In the genomic region with DNA sequence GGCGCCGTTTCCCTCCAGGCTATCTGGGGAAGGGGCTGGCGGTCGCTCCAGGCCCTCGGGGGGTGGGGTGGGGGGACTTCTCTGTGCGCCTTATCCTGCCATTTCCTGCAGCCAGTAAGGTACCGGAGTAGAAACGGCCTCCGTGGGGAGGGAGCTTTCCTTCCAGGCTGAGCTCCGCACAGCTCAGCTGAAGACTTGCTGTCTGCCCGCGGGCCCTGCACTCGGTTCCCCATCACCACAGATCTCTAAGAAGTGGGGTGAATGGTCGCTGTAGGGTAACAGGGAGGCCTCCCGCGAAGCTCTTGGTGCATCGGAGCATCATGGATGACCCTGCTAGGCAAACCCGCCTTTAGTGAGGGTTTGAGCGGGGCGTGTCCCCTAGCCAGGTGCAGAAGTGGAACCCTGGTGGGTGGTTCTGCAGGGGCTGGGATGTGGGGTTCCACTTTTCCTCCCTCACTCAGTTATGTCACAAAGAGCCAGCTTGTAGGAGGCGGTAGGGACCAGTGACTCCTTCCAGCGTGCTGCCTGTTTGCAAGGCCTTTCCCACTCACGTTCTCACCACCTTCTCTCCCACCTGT, we compare ENCODE assay signal across 8 mouse cellular contexts. TPM values are rescaled to one million over a fixed set of nuclear protein-coding genes. Genes with fewer than 3 reads are reported as not detected.
DNase-seq lines count a peak whose midpoint lies in the region; ATAC-seq and TF ChIP-seq lines count a peak whose summit lies in the region.

No protein-coding gene starts in this region.

- H3K36me3 ChIP-seq in kidney, postnatal 0 days (ENCODE audit: insufficient read depth, low read length), result no peaks in the 10 kb centered on the region
- no peaks in the 10 kb centered on the region for H3K36me3 ChIP-seq in hindbrain, embryonic 10.5 days
- H3K36me3 ChIP-seq in midbrain, embryonic 12.5 days, result no peaks in the 10 kb centered on the region

- peaks cover 30% of the 10 kb centered on the region for H3K4me1 ChIP-seq in kidney, postnatal 0 days (replicated peaks; ENCODE audit: insufficient read depth, low read length)
- H3K4me1 ChIP-seq in bone marrow, adult 2 months (ENCODE audit: control insufficient read depth, insufficient read depth, low read length), result peaks cover 3% of the 10 kb centered on the region; the same call in 1 of the 2 replicates
- H3K4me1 ChIP-seq in hindbrain, embryonic 10.5 days (replicated peaks), result peaks cover 75% of the 10 kb centered on the region
- H3K4me1 ChIP-seq in midbrain, embryonic 12.5 days, result peaks cover 57% of the 10 kb centered on the region

- H3K9me3 ChIP-seq in kidney, postnatal 0 days (replicated peaks; ENCODE audit: low read length), result no peaks in the 10 kb centered on the region
- no peaks in the 10 kb centered on the region for H3K9me3 ChIP-seq in hindbrain, embryonic 10.5 days
- H3K9me3 ChIP-seq in midbrain, embryonic 12.5 days, result no peaks in the 10 kb centered on the region

- H3K9ac ChIP-seq in kidney, postnatal 0 days (ENCODE audit: low read depth, low read length), result peak overlapping the region; percentile 59; the same call in 1 of the 2 replicates
- peak overlapping the region; percentile 62 for H3K9ac ChIP-seq in midbrain, embryonic 12.5 days (replicated peaks)

- H3K27me3 ChIP-seq in kidney, postnatal 0 days (ENCODE audit: insufficient read depth, low read length), result 0 out of 2 replicates have a peak, but pooled peaks cover 5% of the 10 kb centered on the region
- H3K27me3 ChIP-seq in hindbrain, embryonic 10.5 days (ENCODE audit: insufficient read depth, poor library complexity, severe bottlenecking), result peaks cover 57% of the 10 kb centered on the region
- H3K27me3 ChIP-seq in midbrain, embryonic 12.5 days, result peaks cover 42% of the 10 kb centered on the region

- peak overlapping the region; percentile 89 for H3K4me2 ChIP-seq in kidney, postnatal 0 days (ENCODE audit: low read length)
- peak overlapping the region; percentile 99 for H3K4me2 ChIP-seq in midbrain, embryonic 12.5 days (replicated peaks)

- TF ChIP-seq CTCF in kidney, postnatal 0 days (IDR thresholded peaks at IDR 0.05; ENCODE audit: low read depth), result no peak
- TF ChIP-seq CTCF in bone marrow, adult 2 months (IDR thresholded peaks at IDR 0.05; ENCODE audit: control insufficient read depth, insufficient read depth, low read length), result no peak

- WGBS in kidney, postnatal 0 days, result 12% methylated on average over 23 of the region's 23 CpGs
- WGBS in bone marrow, adult 2 months, result 11% methylated on average over 23 of the region's 23 CpGs
- 9% methylated on average over 23 of the region's 23 CpGs for WGBS in hindbrain, embryonic 10.5 days
- 10% methylated on average over 23 of the region's 23 CpGs for WGBS in midbrain, embryonic 12.5 days

- no peak for TF ChIP-seq POLR2A in bone marrow, adult 2 months (IDR thresholded peaks at IDR 0.05; ENCODE audit: borderline replicate concordance, control insufficient read depth, low read depth, low read length)

- peak; percentile 6 for DNase-seq in kidney, postnatal 0 days (ENCODE audit: low spot score)
- DNase-seq in kidney, postnatal 10 days, result no peak
- peak; percentile 36 for DNase-seq in hindbrain, embryonic 10.5 days (ENCODE audit: low spot score)
- no peak for DNase-seq in yolk sac, embryonic 10.5 days (ENCODE audit: low spot score)
- DNase-seq in cerebellum, postnatal 14 days, result no peak

- no peak for ATAC-seq in kidney, postnatal 0 days (replicated peaks; ENCODE audit: low FRiP score, low read depth)
- no peak for ATAC-seq in midbrain, embryonic 12.5 days (ENCODE audit: low FRiP score, low read depth)
- ATAC-seq in inflammation-experienced regulatory T-cells, adult 6 months, result no peak

- H3K4me3 ChIP-seq in kidney, postnatal 0 days (replicated peaks; ENCODE audit: low read depth, low read length), result peak overlapping the region; percentile 57
- peak overlapping the region; percentile 62 for H3K4me3 ChIP-seq in bone marrow, adult 2 months (replicated peaks; ENCODE audit: control insufficient read depth, low read depth, low read length)
- peak overlapping the region; percentile 70 for H3K4me3 ChIP-seq in hindbrain, embryonic 10.5 days
- H3K4me3 ChIP-seq in midbrain, embryonic 12.5 days, result peak overlapping the region; percentile 60

- no peak overlapping the region for H3K27ac ChIP-seq in kidney, postnatal 0 days
- peak overlapping the region; percentile 73 for H3K27ac ChIP-seq in bone marrow, adult 2 months (ENCODE audit: control insufficient read depth, insufficient read depth, low read depth, low read length, poor library complexity)
- peak overlapping the region; percentile 82 for H3K27ac ChIP-seq in hindbrain, embryonic 10.5 days
- 0 out of 2 replicates have a peak overlapping the region, but pooled peaks have one; percentile 12 for H3K27ac ChIP-seq in midbrain, embryonic 12.5 days (replicated peaks)

RNA-seq across cellular contexts. Expression of gene Ppp1r16b, which starts 3.3 kb away (rescaled TPM):
- 10.1 TPM in 2 replicates for polyA plus RNA-seq in kidney, postnatal 0 days (2015; fragmentation: Nextera tagmentation; extraction: Ambion mirVana)
- 3.8 and 5.3 TPM in 2 replicates for polyA plus RNA-seq in bone marrow, adult 2 months (2011; ENCODE audit: insufficient read depth, insufficient read length, low replicate concordance, missing spikeins)
- 3.0 and 3.5 TPM in 2 replicates for polyA plus RNA-seq in hindbrain, embryonic 10.5 days (2016; fragmentation: Nextera tagmentation; extraction: Ambion mirVana)
- 3.5 and 4.2 TPM in 2 replicates for polyA plus RNA-seq in midbrain, embryonic 12.5 days (2016; fragmentation: Nextera tagmentation; extraction: Ambion mirVana)
- 100 to 1,000 TPM; 106 to 120 (median 115) TPM for polyA plus RNA-seq in inflammation-experienced regulatory T-cells, adult 6 months (2017; shearing (Covaris generic))

RNA-seq across cellular contexts. Expression of gene Actr5, which starts 43.8 kb away (rescaled TPM):
- polyA plus RNA-seq in kidney, postnatal 0 days (2015; fragmentation: Nextera tagmentation; extraction: Ambion mirVana), result 7.1 and 9.1 TPM in 2 replicates
- polyA plus RNA-seq in bone marrow, adult 2 months (2011; ENCODE audit: insufficient read depth, insufficient read length, low replicate concordance, missing spikeins), result 10.9 and 12.9 TPM in 2 replicates
- polyA plus RNA-seq in hindbrain, embryonic 10.5 days (2016; fragmentation: Nextera tagmentation; extraction: Ambion mirVana), result 14.7 and 16.4 TPM in 2 replicates
- polyA plus RNA-seq in midbrain, embryonic 12.5 days (2016; fragmentation: Nextera tagmentation; extraction: Ambion mirVana), result 21.7 and 23.7 TPM in 2 replicates
- 1 to 10 TPM; 2.5 to 5.2 (median 2.8) TPM for polyA plus RNA-seq in inflammation-experienced regulatory T-cells, adult 6 months (2017; shearing (Covaris generic))

RNA-seq across cellular contexts. Expression of gene Slc32a1, which starts 58.0 kb away (rescaled TPM):
- not detected in 2 replicates for polyA plus RNA-seq in kidney, postnatal 0 days (2015; fragmentation: Nextera tagmentation; extraction: Ambion mirVana)
- not detected in 2 replicates for polyA plus RNA-seq in bone marrow, adult 2 months (2011; ENCODE audit: insufficient read depth, insufficient read length, low replicate concordance, missing spikeins)
- polyA plus RNA-seq in hindbrain, embryonic 10.5 days (2016; fragmentation: Nextera tagmentation; extraction: Ambion mirVana), result 0.35 and 1.4 TPM in 2 replicates
- polyA plus RNA-seq in midbrain, embryonic 12.5 days (2016; fragmentation: Nextera tagmentation; extraction: Ambion mirVana), result 3.2 and 4.2 TPM in 2 replicates
- polyA plus RNA-seq in inflammation-experienced regulatory T-cells, adult 6 months (2017; shearing (Covaris generic)), result not detected

Comparison
In these comparisons a context has a peak if more than half of its experiments do, and no peak if none do; other contexts are left out.
1. DNase-seq: peak in kidney, postnatal 0 days (single experiment) and hindbrain, embryonic 10.5 days (single experiment); none in kidney, postnatal 10 days (single experiment), yolk sac, embryonic 10.5 days (single experiment) and cerebellum, postnatal 14 days (0 of 2).
2. Peak in every context shown above with its lines, with median percentiles within 50 percentile points of each other: H3K4me3 ChIP-seq.